Mouse (Mus musculus) myocyte (in vitro differentiated cells): Measurements from ENCODE around the gene Trim62. TPM values are rescaled to one million over a fixed set of nuclear protein-coding genes. Genes with fewer than 3 reads are reported as not detected.

Source experiments
- H3K27me3 ChIP-seq: one replicate; pipeline ENCODE4 v1.6.1; 2011; ENCODE audit not compliant: control insufficient read depth, insufficient read depth, insufficient read length
- H3K36me3 ChIP-seq: one replicate; pipeline ENCODE4 v1.6.1; 2011; ENCODE audit not compliant: control insufficient read depth, insufficient read depth
- H3K4me2 ChIP-seq: one replicate; pipeline ENCODE4 v1.6.1; 2011; ENCODE audit warnings: low read depth, control low read depth
- H3K4me3 ChIP-seq: one replicate; pipeline ENCODE4 v1.5.1; 2011; ENCODE audit warnings: mild to moderate bottlenecking, control low read depth, moderate library complexity
- H3K79me2 ChIP-seq: one replicate; pipeline ENCODE4 v1.6.1; 2011; ENCODE audit not compliant: control insufficient read depth, insufficient read depth
- H3ac ChIP-seq: one replicate; pipeline ENCODE4 v1.6.1; 2011; ENCODE audit not compliant: control insufficient read depth, insufficient read length
- CEBPB ChIP-seq: IDR thresholded peaks from 2 replicates; pipeline ENCODE4 v1.6.1; 2011; ENCODE audit warnings: mild to moderate bottlenecking, moderate library complexity; ENCODE audit not compliant: poor library complexity, insufficient read depth, severe bottlenecking
- E2F4 ChIP-seq: IDR thresholded peaks from one replicate; pipeline ENCODE4 v1.6.1; 2011; ENCODE audit warnings: mild to moderate bottlenecking, control low read depth, moderate library complexity; ENCODE audit not compliant: insufficient read depth
- MAX ChIP-seq: IDR thresholded peaks from one replicate; pipeline ENCODE4 v1.6.1; 2011; ENCODE audit warnings: low read depth, mild to moderate bottlenecking, control low read depth
- MYOD1 ChIP-seq, 3 experiments: IDR thresholded peaks; one replicate each; pipeline ENCODE4 v1.6.1; 2011; ENCODE audit warnings: control low read depth in 2 of 3, low read depth in 2 of 3, mild to moderate bottlenecking in 2 of 3, moderate library complexity in 1 of 3; ENCODE audit not compliant: insufficient read length in 2 of 3, control insufficient read depth in 1 of 3
- MYOG ChIP-seq, 3 experiments: IDR thresholded peaks; one replicate each; pipeline ENCODE4 v1.6.1; 2011; ENCODE audit warnings: control low read depth in 2 of 3, low read depth in 2 of 3, mild to moderate bottlenecking in 2 of 3; ENCODE audit not compliant: insufficient read length in 2 of 3, control insufficient read depth in 1 of 3, insufficient read depth in 1 of 3
- POLR2A ChIP-seq: IDR thresholded peaks from one replicate; pipeline ENCODE4 v1.6.1; 2011; ENCODE audit warnings: low read depth, mild to moderate bottlenecking, control low read depth, moderate library complexity; ENCODE audit not compliant: insufficient read length
- POLR2AphosphoS2 ChIP-seq: IDR thresholded peaks from one replicate; pipeline ENCODE4 v1.6.1; 2011; ENCODE audit warnings: low read depth, control low read depth; ENCODE audit not compliant: insufficient read length
- REST ChIP-seq: IDR thresholded peaks from one replicate; pipeline ENCODE4 v1.6.1; 2011; ENCODE audit warnings: mild to moderate bottlenecking, control low read depth, moderate library complexity; ENCODE audit not compliant: insufficient read depth, insufficient read length
- SRF ChIP-seq: IDR thresholded peaks from one replicate; pipeline ENCODE4 v1.6.1; 2011; ENCODE audit warnings: low read depth; ENCODE audit not compliant: control insufficient read depth, insufficient read length
- TCF12 ChIP-seq: IDR thresholded peaks from one replicate; pipeline ENCODE4 v1.6.1; 2011; ENCODE audit warnings: mild to moderate bottlenecking, control low read depth; ENCODE audit not compliant: poor library complexity, insufficient read depth, severe bottlenecking
- TCF3 ChIP-seq: IDR thresholded peaks from one replicate; pipeline ENCODE4 v1.6.1; 2011; ENCODE audit warnings: low read depth, control low read depth; ENCODE audit not compliant: insufficient read length
- USF1 ChIP-seq: IDR thresholded peaks from one replicate; pipeline ENCODE4 v1.6.1; 2011; ENCODE audit warnings: low read depth, mild to moderate bottlenecking, control low read depth, moderate library complexity
- polyA plus RNA-seq: library from polyadenylated mRNA; unstranded; fragments of >200 nt; fragmentation: generic; extraction: Trizol; gene quantifications from one replicate; pipeline ENCODE4 v1.2.1, GENCODE M21; 2012; ENCODE audit warnings: missing spikeins

Trim62 gene
- polyA plus RNA-seq, 1 experiment = 0.65 TPM

DNA sequence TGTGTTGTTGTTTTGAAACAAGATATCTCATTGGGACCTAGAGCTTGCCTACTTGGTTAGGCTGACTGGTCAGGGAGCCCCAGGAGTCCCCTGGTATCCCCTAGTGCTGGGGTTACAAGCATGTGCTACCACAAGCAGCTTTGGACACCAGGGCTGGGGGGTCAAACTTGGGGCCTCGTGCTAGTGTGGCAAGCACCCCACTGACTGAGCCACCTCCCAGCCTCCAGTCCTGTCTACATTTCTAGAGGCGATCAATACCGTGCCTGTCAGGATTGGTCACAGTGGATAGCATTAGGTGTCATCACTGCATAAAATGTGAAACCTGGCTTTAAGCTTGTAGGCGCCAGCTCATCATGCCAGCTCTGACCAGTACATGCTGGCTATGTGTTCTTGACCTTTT lies 12.5 kb downstream of the Trim62 start:
- H3K79me2 ChIP-seq = no peaks in the 10 kb centered on the region
- TF ChIP-seq CEBPB (no peak), E2F4 (no peak), POLR2AphosphoS2 (no peak)
- no peaks in the 10 kb centered on the region for H3K36me3 ChIP-seq
- no peak overlapping the region for H3ac ChIP-seq
- H3K4me2 ChIP-seq = no peak overlapping the region
- H3K4me3 ChIP-seq = no peak overlapping the region
- peaks cover 40% of the 10 kb centered on the region for H3K27me3 ChIP-seq

DNA sequence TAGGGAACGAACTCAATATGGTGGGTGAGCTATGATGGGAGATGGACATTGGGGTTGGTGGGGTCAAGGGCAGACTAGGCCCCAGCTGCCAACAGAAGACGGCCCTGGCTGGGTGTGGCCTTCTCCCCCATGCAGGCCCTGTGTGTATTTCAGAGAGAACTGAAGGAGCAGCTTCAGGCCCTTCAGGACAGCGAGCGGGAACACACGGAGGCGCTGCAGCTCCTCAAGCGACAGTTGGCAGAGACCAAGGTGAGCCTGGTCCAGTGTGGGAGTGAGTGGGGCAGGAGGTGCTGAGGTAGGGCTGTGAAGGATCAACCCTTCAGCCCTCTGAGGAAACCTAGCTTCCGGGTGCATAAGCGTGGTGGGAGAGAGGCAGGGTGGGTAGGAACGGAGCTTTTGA lies 13.3 kb downstream of the Trim62 start:
- Histone ChIP-seq H3K36me3 (no peaks in the 10 kb centered on the region), H3ac (no peak overlapping the region)
- TF ChIP-seq POLR2A (no peak), MAX (no peak), REST (no peak), MYOD1 (IDR thresholded peaks at IDR 0.05; ENCODE audit: control insufficient read depth in 1 of 3, insufficient read length in 2 of 3, low read depth in 2 of 3) (no peak), TCF3 (no peak), POLR2AphosphoS2 (no peak), CEBPB (no peak), E2F4 (no peak), USF1 (no peak), SRF (no peak), MYOG (IDR thresholded peaks at IDR 0.05; ENCODE audit: control insufficient read depth in 1 of 3, insufficient read depth in 1 of 3, insufficient read length in 2 of 3, low read depth in 2 of 3) (no peak), TCF12 (no peak)

GRCm38 (mm10) chr4:128897911-128898421 lies 14.6 kb downstream of the Trim62 start:
- TF ChIP-seq MYOG (IDR thresholded peaks at IDR 0.05; ENCODE audit: control insufficient read depth in 1 of 3, insufficient read depth in 1 of 3, insufficient read length in 2 of 3, low read depth in 2 of 3) (no peak), MAX (no peak), TCF12 (no peak), E2F4 (no peak), USF1 (no peak)
- H3K36me3 ChIP-seq = no peaks in the 10 kb centered on the region
- no peak overlapping the region for H3ac ChIP-seq
- peaks cover 35% of the 10 kb centered on the region for H3K27me3 ChIP-seq
- no peak overlapping the region for H3K4me2 ChIP-seq
- H3K4me3 ChIP-seq = no peak overlapping the region
- no peaks in the 10 kb centered on the region for H3K79me2 ChIP-seq

More for the DNA sequence above, 13.3 kb downstream of the Trim62 start:
- H3K4me3 ChIP-seq = no peak overlapping the region
- no peak overlapping the region for H3K4me2 ChIP-seq
- peaks cover 40% of the 10 kb centered on the region for H3K27me3 ChIP-seq
- no peaks in the 10 kb centered on the region for H3K79me2 ChIP-seq

- H3K4me3 ChIP-seq = no peak overlapping the region
- H3K79me2 ChIP-seq = no peaks in the 10 kb centered on the region
- H3K4me2 ChIP-seq = no peak overlapping the region
- no peak overlapping the region for H3ac ChIP-seq
- H3K27me3 ChIP-seq = peaks cover 25% of the 10 kb centered on the region
- no peak for TF ChIP-seq MYOD1 (IDR thresholded peaks at IDR 0.05; ENCODE audit: control insufficient read depth in 1 of 3, insufficient read length in 2 of 3, low read depth in 2 of 3)
- no peak for TF ChIP-seq CEBPB
- TF ChIP-seq USF1 = no peak
- TF ChIP-seq TCF12 = no peak
- TF ChIP-seq TCF3 = no peak
- no peak for TF ChIP-seq REST
- no peak for TF ChIP-seq E2F4
- no peak for TF ChIP-seq POLR2AphosphoS2
- no peak for TF ChIP-seq MYOG (IDR thresholded peaks at IDR 0.05; ENCODE audit: control insufficient read depth in 1 of 3, insufficient read depth in 1 of 3, insufficient read length in 2 of 3, low read depth in 2 of 3)
- TF ChIP-seq POLR2A = no peak
- TF ChIP-seq MAX = no peak
- TF ChIP-seq SRF = no peak
- H3K36me3 ChIP-seq = no peaks in the 10 kb centered on the region
These were observed 16.0 kb downstream of the Trim62 start for GRCm38 (mm10) chr4:128899332-128899731.

- no peak overlapping the region for H3ac ChIP-seq
- no peaks in the 10 kb centered on the region for H3K36me3 ChIP-seq
- H3K4me2 ChIP-seq = no peak overlapping the region
- peaks cover 15% of the 10 kb centered on the region for H3K27me3 ChIP-seq
- no peak for TF ChIP-seq TCF3
- TF ChIP-seq MYOG (IDR thresholded peaks at IDR 0.05; ENCODE audit: control insufficient read depth in 1 of 3, insufficient read depth in 1 of 3, insufficient read length in 2 of 3, low read depth in 2 of 3) = no peak
- no peak for TF ChIP-seq REST
- TF ChIP-seq SRF = no peak
- TF ChIP-seq CEBPB = no peak
- no peak for TF ChIP-seq USF1
- TF ChIP-seq MYOD1 (IDR thresholded peaks at IDR 0.05; ENCODE audit: control insufficient read depth in 1 of 3, insufficient read length in 2 of 3, low read depth in 2 of 3) = no peak
- no peak for TF ChIP-seq E2F4
- TF ChIP-seq MAX = no peak
- TF ChIP-seq POLR2A = no peak
- TF ChIP-seq TCF12 = no peak
- TF ChIP-seq POLR2AphosphoS2 = no peak
- H3K79me2 ChIP-seq = no peaks in the 10 kb centered on the region
- H3K4me3 ChIP-seq = no peak overlapping the region
These were observed 17.1 kb downstream of the Trim62 start for GRCm38 (mm10) chr4:128900484-128900883.
